Mouse (Mus musculus) hindbrain, embryonic 10.5 days (tissue): ENCODE measurements around the gene 1190005I06Rik. TPM values are rescaled to one million over a fixed set of nuclear protein-coding genes. Genes with fewer than 3 reads are reported as not detected.

ENCODE experiments used
- DNase-seq: peaks from one replicate; pipeline ENCODE4 v3.0.0-alpha.2; 2017; ENCODE audit warnings: low spot score
- H3K27ac ChIP-seq: fragments of 300-500 bp; sonication (generic); 2 replicates; pipeline ENCODE4 v1.5.1; 2016; ENCODE audit warnings: mild to moderate bottlenecking, moderate library complexity
- H3K27me3 ChIP-seq: fragments of 300-500 bp; sonication (generic); 2 replicates; pipeline ENCODE4 v1.6.1; 2016; ENCODE audit warnings: mild to moderate bottlenecking; ENCODE audit not compliant: poor library complexity, insufficient read depth, severe bottlenecking
- H3K36me3 ChIP-seq: fragments of 300-500 bp; sonication (generic); 2 replicates; pipeline ENCODE4 v1.6.1; 2016; ENCODE audit warnings: mild to moderate bottlenecking, moderate library complexity
- H3K4me1 ChIP-seq: fragments of 300-500 bp; sonication (generic); replicated peaks from 2 replicates; pipeline ENCODE4 v1.6.1; 2016; ENCODE audit warnings: mild to moderate bottlenecking
- H3K4me3 ChIP-seq: fragments of 300-500 bp; sonication (generic); 2 replicates; pipeline ENCODE4 v1.5.1; 2016; ENCODE audit warnings: mild to moderate bottlenecking, moderate library complexity
- H3K9me3 ChIP-seq: fragments of 300-500 bp; sonication (generic); 2 replicates; pipeline ENCODE4 v1.6.1; 2016; ENCODE audit warnings: mild to moderate bottlenecking, moderate library complexity
- WGBS: fragments of 180-500 bp; shearing (Covaris S2); methylation state at CpG from one replicate; pipeline ENCODE4 v1.1.7; 2016; 5-methylcytosine and 5-hydroxymethylcytosine counted together
- polyA plus RNA-seq: library from polyadenylated mRNA; unstranded; fragments of >200 nt; fragmentation: Nextera tagmentation; extraction: Ambion mirVana; gene quantifications from 2 replicates; pipeline ENCODE4 v1.2.1, GENCODE M21; 2016

The 1190005I06Rik gene
- polyA plus RNA-seq, 1 experiment from 2014 or later = 4.7 TPM

- H3K4me3 ChIP-seq = no peak overlapping the region; the same call in 1 of the 2 replicates
- DNase-seq = peak; percentile 61
- peaks cover 95% of the 10 kb centered on the region for H3K4me1 ChIP-seq
- H3K27me3 ChIP-seq = peaks cover 3% of the 10 kb centered on the region; the same call in 1 of the 2 replicates
- WGBS = 13% methylated on average over 7 of the region's 7 CpGs
- H3K9me3 ChIP-seq = no peaks in the 10 kb centered on the region
- H3K27ac ChIP-seq = peak overlapping the region; percentile 75
- peaks cover 77% of the 10 kb centered on the region for H3K36me3 ChIP-seq
Measured at GRCm38 (mm10) chr8:120565151-120565711, 82.2 kb downstream of the 1190005I06Rik start.

GRCm38 (mm10) chr8:120563851-120564837 is 83.3 kb downstream of the 1190005I06Rik start:
- Histone ChIP-seq H3K4me1 (peaks cover 95% of the 10 kb centered on the region), H3K9me3 (no peaks in the 10 kb centered on the region), H3K27me3 (peaks cover 3% of the 10 kb centered on the region; the same call in 1 of the 2 replicates), H3K36me3 (peaks cover 69% of the 10 kb centered on the region), H3K4me3 (peak overlapping the region; percentile 11; the same call in 1 of the 2 replicates), H3K27ac (peak overlapping the region; percentile 84)
- peak; percentile 50 for DNase-seq
- 47% methylated on average over 20 of the region's 20 CpGs for WGBS

GRCm38 (mm10) chr8:120563348-120563724 is 84.1 kb downstream of the 1190005I06Rik start:
- H3K27me3 ChIP-seq = peaks cover 3% of the 10 kb centered on the region; the same call in 1 of the 2 replicates
- H3K9me3 ChIP-seq = no peaks in the 10 kb centered on the region
- H3K4me1 ChIP-seq = peaks cover 100% of the 10 kb centered on the region
- WGBS = 14% methylated on average over 8 of the region's 8 CpGs
- peaks cover 68% of the 10 kb centered on the region for H3K36me3 ChIP-seq
- H3K27ac ChIP-seq = peak overlapping the region; percentile 84
- H3K4me3 ChIP-seq = 0 out of 2 replicates have a peak overlapping the region, but pooled peaks have one; percentile 11
- DNase-seq = no peak

- Histone ChIP-seq H3K4me1 (peaks cover 100% of the 10 kb centered on the region), H3K27me3 (peaks cover 7% of the 10 kb centered on the region; the same call in 1 of the 2 replicates), H3K4me3 (no peak overlapping the region), H3K9me3 (no peaks in the 10 kb centered on the region), H3K27ac (peak overlapping the region; percentile 84), H3K36me3 (peaks cover 66% of the 10 kb centered on the region)
- no peak for DNase-seq
- WGBS = 81% methylated on average over 18 of the region's 18 CpGs
Measured at GRCm38 (mm10) chr8:120562680-120563347, 84.6 kb downstream of the 1190005I06Rik start.

- Histone ChIP-seq H3K4me1 (peaks cover 100% of the 10 kb centered on the region), H3K27ac (peak overlapping the region; percentile 84), H3K9me3 (no peaks in the 10 kb centered on the region), H3K4me3 (no peak overlapping the region), H3K36me3 (peaks cover 61% of the 10 kb centered on the region), H3K27me3 (peaks cover 10% of the 10 kb centered on the region; the same call in 1 of the 2 replicates)
- WGBS = 84% methylated on average over 22 of the region's 22 CpGs
- no peak for DNase-seq
Measured at GRCm38 (mm10) chr8:120561539-120562435, 85.6 kb downstream of the 1190005I06Rik start.

- Histone ChIP-seq H3K9me3 (no peaks in the 10 kb centered on the region), H3K4me1 (peaks cover 100% of the 10 kb centered on the region), H3K36me3 (peaks cover 59% of the 10 kb centered on the region), H3K27me3 (0 out of 2 replicates have a peak, but pooled peaks cover 7% of the 10 kb centered on the region), H3K27ac (peak overlapping the region; percentile 82), H3K4me3 (no peak overlapping the region)
- 86% methylated on average over 5 of the region's 5 CpGs for WGBS
- no peak for DNase-seq
Measured at GRCm38 (mm10) chr8:120560535-120560934, 86.9 kb downstream of the 1190005I06Rik start.

GRCm38 (mm10) chr8:120559654-120560053 is 87.8 kb downstream of the 1190005I06Rik start:
- Histone ChIP-seq H3K27ac (peak overlapping the region; percentile 82), H3K27me3 (0 out of 2 replicates have a peak, but pooled peaks cover 7% of the 10 kb centered on the region), H3K9me3 (no peaks in the 10 kb centered on the region), H3K4me3 (no peak overlapping the region), H3K4me1 (peaks cover 100% of the 10 kb centered on the region), H3K36me3 (peaks cover 64% of the 10 kb centered on the region)
- 24% methylated on average over 11 of the region's 11 CpGs for WGBS
- DNase-seq = no peak

Other genes starting within 250 kb of the 1190005I06Rik start
- gene Gins2, start 58.3 kb downstream of the 1190005I06Rik start, polyA plus RNA-seq = 138 and 165 TPM in 2 replicates
- gene Gm27021, start 20.4 kb upstream of the 1190005I06Rik start, polyA plus RNA-seq = 3.2 and 4.0 TPM in 2 replicates
- gene Cox4i1, start 20.6 kb upstream of the 1190005I06Rik start, polyA plus RNA-seq = 921 and 1,059 TPM in 2 replicates
- 312 and 362 TPM in 2 replicates for gene Emc8, start 20.9 kb upstream of the 1190005I06Rik start, polyA plus RNA-seq
- 5.4 and 6.3 TPM in 2 replicates for gene Irf8, start 88.7 kb upstream of the 1190005I06Rik start, polyA plus RNA-seq